Mouse (Mus musculus): ENCODE results near the gene Rexo5. TPM values are rescaled to one million over a fixed set of nuclear protein-coding genes. Genes with fewer than 3 reads are reported as not detected.

Gene Rexo5
- polyA plus RNA-seq, 1 experiment = 3.5 TPM

- H3K79me2 ChIP-seq (ENCODE audit: control insufficient read depth, insufficient read depth) = no peaks in the 10 kb centered on the region
- peaks cover 23% of the 10 kb centered on the region for H3K36me3 ChIP-seq (ENCODE audit: control insufficient read depth, insufficient read depth)
- no peaks in the 10 kb centered on the region for H3K27me3 ChIP-seq (ENCODE audit: control insufficient read depth, insufficient read depth, insufficient read length)
- H3ac ChIP-seq (ENCODE audit: control insufficient read depth, insufficient read length, low read depth) = no peak overlapping the region
- no peak overlapping the region for H3K4me3 ChIP-seq (ENCODE audit: insufficient read depth, poor library complexity, severe bottlenecking)
- no peaks in the 10 kb centered on the region for H3K79me3 ChIP-seq (ENCODE audit: low read depth)
- TF ChIP-seq CTCF (IDR thresholded peaks at IDR 0.05; ENCODE audit: control insufficient read depth, insufficient read depth, insufficient read length) (no peak), MYOG (IDR thresholded peaks at IDR 0.05; ENCODE audit: control insufficient read depth, extremely low read depth, insufficient read length) (no peak), MYOD1 (IDR thresholded peaks at IDR 0.05; ENCODE audit: control insufficient read depth, insufficient read length, low read depth) (no peak), USF1 (IDR thresholded peaks at IDR 0.05; ENCODE audit: low read depth) (no peak), CEBPB (IDR thresholded peaks at IDR 0.05; ENCODE audit: low read depth) (no peak), MAX (IDR thresholded peaks at IDR 0.05) (no peak), FOSL1 (IDR thresholded peaks at IDR 0.05; ENCODE audit: insufficient read depth, low read length, poor library complexity, severe bottlenecking) (no peak)
Measured at GRCm38 (mm10) chr7:119853186-119853585, 59.4 kb downstream of the Rexo5 start.

GRCm38 (mm10) chr7:119854362-119854761 lies 60.6 kb downstream of the Rexo5 start:
- Histone ChIP-seq H3K79me3 (ENCODE audit: low read depth) (no peaks in the 10 kb centered on the region), H3K4me3 (ENCODE audit: insufficient read depth, poor library complexity, severe bottlenecking) (no peak overlapping the region), H3K36me3 (ENCODE audit: control insufficient read depth, insufficient read depth) (peaks cover 29% of the 10 kb centered on the region), H3ac (ENCODE audit: control insufficient read depth, insufficient read length, low read depth) (no peak overlapping the region), H3K27me3 (ENCODE audit: control insufficient read depth, insufficient read depth, insufficient read length) (no peaks in the 10 kb centered on the region), H3K79me2 (ENCODE audit: control insufficient read depth, insufficient read depth) (no peaks in the 10 kb centered on the region)
- no peak for TF ChIP-seq CEBPB (IDR thresholded peaks at IDR 0.05; ENCODE audit: low read depth)
- TF ChIP-seq CTCF (IDR thresholded peaks at IDR 0.05; ENCODE audit: control insufficient read depth, insufficient read depth, insufficient read length) = no peak
- no peak for TF ChIP-seq MYOD1 (IDR thresholded peaks at IDR 0.05; ENCODE audit: control insufficient read depth, insufficient read length, low read depth)
- TF ChIP-seq FOSL1 (IDR thresholded peaks at IDR 0.05; ENCODE audit: insufficient read depth, low read length, poor library complexity, severe bottlenecking) = no peak
- TF ChIP-seq MYOG (IDR thresholded peaks at IDR 0.05; ENCODE audit: control insufficient read depth, extremely low read depth, insufficient read length) = no peak
- no peak for TF ChIP-seq USF1 (IDR thresholded peaks at IDR 0.05; ENCODE audit: low read depth)
- TF ChIP-seq MAX (IDR thresholded peaks at IDR 0.05) = no peak

GRCm38 (mm10) chr7:119855031-119855430 lies 61.2 kb downstream of the Rexo5 start:
- Histone ChIP-seq H3K79me3 (ENCODE audit: low read depth) (no peaks in the 10 kb centered on the region), H3ac (ENCODE audit: control insufficient read depth, insufficient read length, low read depth) (no peak overlapping the region), H3K36me3 (ENCODE audit: control insufficient read depth, insufficient read depth) (peaks cover 28% of the 10 kb centered on the region), H3K27me3 (ENCODE audit: control insufficient read depth, insufficient read depth, insufficient read length) (no peaks in the 10 kb centered on the region), H3K79me2 (ENCODE audit: control insufficient read depth, insufficient read depth) (peaks cover 6% of the 10 kb centered on the region), H3K4me3 (ENCODE audit: insufficient read depth, poor library complexity, severe bottlenecking) (no peak overlapping the region)
- TF ChIP-seq CTCF (IDR thresholded peaks at IDR 0.05; ENCODE audit: control insufficient read depth, insufficient read depth, insufficient read length) (no peak), CEBPB (IDR thresholded peaks at IDR 0.05; ENCODE audit: low read depth) (no peak), USF1 (IDR thresholded peaks at IDR 0.05; ENCODE audit: low read depth) (no peak), MYOD1 (IDR thresholded peaks at IDR 0.05; ENCODE audit: control insufficient read depth, insufficient read length, low read depth) (no peak), MYOG (IDR thresholded peaks at IDR 0.05; ENCODE audit: control insufficient read depth, extremely low read depth, insufficient read length) (no peak), FOSL1 (IDR thresholded peaks at IDR 0.05; ENCODE audit: insufficient read depth, low read length, poor library complexity, severe bottlenecking) (no peak), MAX (IDR thresholded peaks at IDR 0.05) (no peak)

- peaks cover 6% of the 10 kb centered on the region for H3K79me2 ChIP-seq (ENCODE audit: control insufficient read depth, insufficient read depth)
- H3K36me3 ChIP-seq (ENCODE audit: control insufficient read depth, insufficient read depth) = peaks cover 21% of the 10 kb centered on the region
- no peaks in the 10 kb centered on the region for H3K79me3 ChIP-seq (ENCODE audit: low read depth)
- H3K4me3 ChIP-seq (ENCODE audit: insufficient read depth, poor library complexity, severe bottlenecking) = no peak overlapping the region
- H3K27me3 ChIP-seq (ENCODE audit: control insufficient read depth, insufficient read depth, insufficient read length) = no peaks in the 10 kb centered on the region
- no peak overlapping the region for H3ac ChIP-seq (ENCODE audit: control insufficient read depth, insufficient read length, low read depth)
- TF ChIP-seq FOSL1 (IDR thresholded peaks at IDR 0.05; ENCODE audit: insufficient read depth, low read length, poor library complexity, severe bottlenecking) (no peak), MYOG (IDR thresholded peaks at IDR 0.05; ENCODE audit: control insufficient read depth, extremely low read depth, insufficient read length) (no peak), MAX (IDR thresholded peaks at IDR 0.05) (no peak), CTCF (IDR thresholded peaks at IDR 0.05; ENCODE audit: control insufficient read depth, insufficient read depth, insufficient read length) (no peak), CEBPB (IDR thresholded peaks at IDR 0.05; ENCODE audit: low read depth) (no peak), MYOD1 (IDR thresholded peaks at IDR 0.05; ENCODE audit: control insufficient read depth, insufficient read length, low read depth) (no peak), USF1 (IDR thresholded peaks at IDR 0.05; ENCODE audit: low read depth) (no peak)
Measured at GRCm38 (mm10) chr7:119859476-119859875, 65.7 kb downstream of the Rexo5 start.

GRCm38 (mm10) chr7:119860116-119860515 lies 66.3 kb downstream of the Rexo5 start:
- no peaks in the 10 kb centered on the region for H3K27me3 ChIP-seq (ENCODE audit: control insufficient read depth, insufficient read depth, insufficient read length)
- H3K4me3 ChIP-seq (ENCODE audit: insufficient read depth, poor library complexity, severe bottlenecking) = no peak overlapping the region
- no peaks in the 10 kb centered on the region for H3K79me3 ChIP-seq (ENCODE audit: low read depth)
- H3ac ChIP-seq (ENCODE audit: control insufficient read depth, insufficient read length, low read depth) = no peak overlapping the region
- peaks cover 6% of the 10 kb centered on the region for H3K79me2 ChIP-seq (ENCODE audit: control insufficient read depth, insufficient read depth)
- TF ChIP-seq CTCF (IDR thresholded peaks at IDR 0.05; ENCODE audit: control insufficient read depth, insufficient read depth, insufficient read length) (no peak), USF1 (IDR thresholded peaks at IDR 0.05; ENCODE audit: low read depth) (no peak), MYOG (IDR thresholded peaks at IDR 0.05; ENCODE audit: control insufficient read depth, extremely low read depth, insufficient read length) (no peak), MAX (IDR thresholded peaks at IDR 0.05) (no peak), FOSL1 (IDR thresholded peaks at IDR 0.05; ENCODE audit: insufficient read depth, low read length, poor library complexity, severe bottlenecking) (no peak), CEBPB (IDR thresholded peaks at IDR 0.05; ENCODE audit: low read depth) (no peak), MYOD1 (IDR thresholded peaks at IDR 0.05; ENCODE audit: control insufficient read depth, insufficient read length, low read depth) (no peak)
- H3K36me3 ChIP-seq (ENCODE audit: control insufficient read depth, insufficient read depth) = peaks cover 21% of the 10 kb centered on the region

- Histone ChIP-seq H3ac (ENCODE audit: control insufficient read depth, insufficient read length, low read depth) (no peak overlapping the region), H3K4me3 (ENCODE audit: insufficient read depth, poor library complexity, severe bottlenecking) (no peak overlapping the region), H3K79me2 (ENCODE audit: control insufficient read depth, insufficient read depth) (peaks cover 6% of the 10 kb centered on the region), H3K27me3 (ENCODE audit: control insufficient read depth, insufficient read depth, insufficient read length) (no peaks in the 10 kb centered on the region), H3K36me3 (ENCODE audit: control insufficient read depth, insufficient read depth) (peaks cover 21% of the 10 kb centered on the region), H3K79me3 (ENCODE audit: low read depth) (no peaks in the 10 kb centered on the region)
- TF ChIP-seq MYOD1 (IDR thresholded peaks at IDR 0.05; ENCODE audit: control insufficient read depth, insufficient read length, low read depth) = no peak
- no peak for TF ChIP-seq USF1 (IDR thresholded peaks at IDR 0.05; ENCODE audit: low read depth)
- no peak for TF ChIP-seq MYOG (IDR thresholded peaks at IDR 0.05; ENCODE audit: control insufficient read depth, extremely low read depth, insufficient read length)
- no peak for TF ChIP-seq MAX (IDR thresholded peaks at IDR 0.05)
- no peak for TF ChIP-seq CEBPB (IDR thresholded peaks at IDR 0.05; ENCODE audit: low read depth)
- TF ChIP-seq CTCF (IDR thresholded peaks at IDR 0.05; ENCODE audit: control insufficient read depth, insufficient read depth, insufficient read length) = no peak
- TF ChIP-seq FOSL1 (IDR thresholded peaks at IDR 0.05; ENCODE audit: insufficient read depth, low read length, poor library complexity, severe bottlenecking) = no peak
Measured at GRCm38 (mm10) chr7:119860554-119860953, 66.7 kb downstream of the Rexo5 start.

Data from C2C12 (cell line).